Mouse (Mus musculus) embryonic fibroblast, embryonic 13.5 days (primary cell): ENCODE data around the gene Pde4dip.

Experiments used
- CTCF ChIP-seq: IDR thresholded peaks from 2 replicates; pipeline ENCODE4 v1.5.1; 2011; ENCODE audit warnings: mild to moderate bottlenecking, control low read depth, low read length, moderate library complexity, borderline replicate concordance; ENCODE audit not compliant: insufficient read depth
- POLR2A ChIP-seq: IDR thresholded peaks from 2 replicates; pipeline ENCODE4 v1.6.1; 2011; ENCODE audit warnings: low read depth, mild to moderate bottlenecking, control low read depth, low read length, moderate library complexity

DNA sequence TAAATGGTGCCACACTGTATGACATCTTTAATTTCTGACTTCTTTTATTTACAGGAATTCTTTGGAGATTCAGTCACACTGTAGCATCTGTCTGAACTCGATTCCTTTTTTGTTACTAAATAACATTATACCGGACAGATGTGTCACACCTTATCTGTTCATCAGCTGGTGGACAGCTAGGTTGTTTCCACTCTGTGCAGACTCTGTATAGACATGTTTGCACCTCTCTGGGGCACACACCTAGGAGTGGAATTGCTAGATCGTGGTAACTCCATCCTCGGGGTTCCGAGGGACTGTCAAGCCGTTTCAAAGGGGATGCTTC, 49.4 kb upstream of the Pde4dip start:
- TF ChIP-seq CTCF (no peak), POLR2A (no peak)
